Mouse (Mus musculus) T-helper 2 cell (primary cell): ENCODE data around the gene Plcxd1.

Experiments
- in situ Hi-C: fragments of 300-600 bp; cut with MboI, MseI; formaldehyde crosslinking; loops from one replicate; pipeline ENCODE4 v1.15.1; 2025; ENCODE audit warnings: high pct_unique_total_duplicates

Plcxd1 gene

GRCm38 (mm10) chr5:110106901-110107564, 7.3 kb downstream of the Plcxd1 start:
- in situ Hi-C loops: loop anchor here (25.0 kb wide), 1 partner anchor 1645 kb away; the partner anchor contains the start of gene Pcgf3

- in situ Hi-C loops: loop anchor here (25.0 kb wide), 1 partner anchor 1645 kb away; the partner anchor contains the start of gene Pcgf3
These were observed 8.0 kb downstream of the Plcxd1 start, which contains the start of gene Gtpbp6 for GRCm38 (mm10) chr5:110107581-110108304. Gene Gtpbp6, minus strand, starts transcription at chr5:110108197.

- in situ Hi-C loops: loop anchor here (25.0 kb wide), 1 partner anchor 1646 kb away; the partner anchor contains the start of gene Pcgf3
These were observed 8.5 kb downstream of the Plcxd1 start for GRCm38 (mm10) chr5:110108305-110108628.

GRCm38 (mm10) chr5:110109991-110110441, 10.2 kb downstream of the Plcxd1 start, which contains the start of gene Zfp605:
Gene Zfp605, plus strand, starts transcription at chr5:110110092.
- in situ Hi-C loops: loop anchor here (25.0 kb wide), 1 partner anchor 1648 kb away; the partner anchor contains the start of gene Pcgf3

GRCm38 (mm10) chr5:110122380-110122779, 22.6 kb downstream of the Plcxd1 start:
- in situ Hi-C loops: loop anchor here (25.0 kb wide), 1 partner anchor 1660 kb away; the partner anchor contains the start of gene Pcgf3

- in situ Hi-C loops: no loop called here
These were observed 35.7 kb downstream of the Plcxd1 start, which contains the start of gene Chfr for GRCm38 (mm10) chr5:110135293-110136086. Gene Chfr, plus strand, starts transcription at chr5:110135842.

- in situ Hi-C loops: no loop called here
These were observed 36.3 kb downstream of the Plcxd1 start for GRCm38 (mm10) chr5:110136087-110136464.

GRCm38 (mm10) chr5:110137816-110138215, 38.0 kb downstream of the Plcxd1 start:
- in situ Hi-C loops: no loop called here

- in situ Hi-C loops: no loop called here
These were observed 39.6 kb downstream of the Plcxd1 start for GRCm38 (mm10) chr5:110139325-110139724.

- in situ Hi-C loops: no loop called here
These were observed 40.7 kb downstream of the Plcxd1 start for GRCm38 (mm10) chr5:110140424-110140823.

GRCm38 (mm10) chr5:110142309-110142708, 42.5 kb downstream of the Plcxd1 start:
- in situ Hi-C loops: no loop called here

GRCm38 (mm10) chr5:110143007-110143406, 43.2 kb downstream of the Plcxd1 start:
- in situ Hi-C loops: no loop called here
